Mouse (Mus musculus) megakaryocyte progenitor cell, adult 5-6 weeks (primary cell): ENCODE measurements around the gene Magohb. TPM values are rescaled to one million over a fixed set of nuclear protein-coding genes. Genes with fewer than 3 reads are reported as not detected.
A peak's percentile ranks its signal among the peaks of the same experiment; 100 is the strongest.

ENCODE experiments used
- ATAC-seq: replicated peaks from 2 replicates; pipeline ENCODE4 v1.8.0; 2016; ENCODE audit warnings: mild to moderate bottlenecking, moderate TSS enrichment, inconsistent platforms; ENCODE audit not compliant: poor library complexity
- total RNA-seq, 2 experiments: library from RNA; stranded (forward) in 1 of 2; stranded (reverse) in 1 of 2; fragments of 157-497, 149-512 nt in 1 of 2; fragments of 200-1000 nt in 1 of 2; gene quantifications; 2 replicates each; pipeline versions ENCODE4 v1.2.3 to v1.2.4; 2015 to 2017

Magohb gene
- total RNA-seq, 2 experiments from 2014 or later: 43.9 to 52.3 TPM

GRCm38 (mm10) chr6:131262778-131263177 lies 30.3 kb downstream of the Magohb start:
- 0 out of 2 replicates have a peak, but pooled peaks have one; percentile 44 for ATAC-seq

GRCm38 (mm10) chr6:131262009-131262408 lies 31.0 kb downstream of the Magohb start:
- ATAC-seq: no peak

GRCm38 (mm10) chr6:131247206-131247605 lies 45.8 kb downstream of the Magohb start, which contains the start of gene Klra2:
Klra2 (minus strand) TSS chr6:131247362.
- peak; percentile 97 for ATAC-seq

GRCm38 (mm10) chr6:131245081-131245480 lies 48.0 kb downstream of the Magohb start:
- ATAC-seq: peak; percentile 76

Other genes with a start within 250 kb of the Magohb start
- 1.3 and 3.2 TPM in 2 replicates for gene Klra2, start 45.9 kb downstream of the Magohb start, total RNA-seq (2015)
- 0.57 and 1.7 TPM in 2 replicates for gene Klra2, start 45.9 kb downstream of the Magohb start, total RNA-seq (2017)
- gene Styk1, start 60.4 kb upstream of the Magohb start, total RNA-seq (2015): 0.24 and 0.32 TPM in 2 replicates
- gene Styk1, start 60.4 kb upstream of the Magohb start, total RNA-seq (2017): 0.08 and 0.17 TPM in 2 replicates
- 568 and 581 TPM in 2 replicates for gene Ybx3, start 95.2 kb upstream of the Magohb start, total RNA-seq (2015)
- gene Ybx3, start 95.2 kb upstream of the Magohb start, total RNA-seq (2017): 577 and 593 TPM in 2 replicates
- not detected in 2 replicates for gene 5430401F13Rik, start 193.2 kb upstream of the Magohb start, total RNA-seq (2015)
- not detected in 2 replicates for gene 5430401F13Rik, start 193.2 kb upstream of the Magohb start, total RNA-seq (2017)
- not detected in 2 replicates for gene Gm6619, start 193.2 kb upstream of the Magohb start, total RNA-seq (2015)
- gene Gm6619, start 193.2 kb upstream of the Magohb start, total RNA-seq (2017): not detected in 2 replicates